Mouse (Mus musculus) intestine, postnatal 0 days (tissue): ENCODE data around the gene Pced1b. TPM values are rescaled to one million over a fixed set of nuclear protein-coding genes. Genes with fewer than 3 reads are reported as not detected.

Source experiments
- ATAC-seq: fragments of 200-750 bp; cut with Nextera tagmentation; 2 replicates; pipeline ENCODE4 v1.8.0; 2017; ENCODE audit warnings: mild to moderate bottlenecking, moderate TSS enrichment, moderate library complexity
- H3K27ac ChIP-seq: fragments of 300-500 bp; sonication (generic); 2 replicates; pipeline ENCODE4 v1.5.1; 2014; ENCODE audit warnings: mild to moderate bottlenecking, low read depth, low read length, moderate library complexity
- H3K27me3 ChIP-seq: fragments of 300-500 bp; sonication (generic); replicated peaks from 2 replicates; pipeline ENCODE4 v1.6.1; 2014; ENCODE audit warnings: low read length, mixed read lengths; ENCODE audit not compliant: control insufficient read depth, insufficient read depth
- H3K36me3 ChIP-seq: fragments of 300-500 bp; sonication (generic); 2 replicates; pipeline ENCODE4 v1.6.1; 2014; ENCODE audit warnings: mild to moderate bottlenecking, moderate library complexity; ENCODE audit not compliant: control insufficient read depth, insufficient read depth
- H3K4me1 ChIP-seq: fragments of 300-500 bp; sonication (generic); replicated peaks from 2 replicates; pipeline ENCODE4 v1.6.1; 2014; ENCODE audit warnings: antibody characterized with exemption, low read length, mixed read lengths; ENCODE audit not compliant: control insufficient read depth, insufficient read depth
- H3K4me2 ChIP-seq: fragments of 300-500 bp; sonication (generic); replicated peaks from 2 replicates; pipeline ENCODE4 v1.6.1; 2014; ENCODE audit warnings: low read depth, mild to moderate bottlenecking, moderate library complexity
- H3K4me3 ChIP-seq: fragments of 300-500 bp; sonication (generic); 2 replicates; pipeline ENCODE4 v1.5.1; 2014; ENCODE audit warnings: low read depth, low read length
- H3K9ac ChIP-seq: fragments of 300-500 bp; sonication (generic); 2 replicates; pipeline ENCODE4 v1.6.1; 2014; ENCODE audit warnings: mild to moderate bottlenecking, low read depth, low read length
- H3K9me3 ChIP-seq: fragments of 300-500 bp; sonication (generic); 2 replicates; pipeline ENCODE4 v1.6.1; 2016; ENCODE audit warnings: mixed run types; ENCODE audit not compliant: control insufficient read depth
- CTCF ChIP-seq: sonication (generic); IDR thresholded peaks from 2 replicates; pipeline ENCODE4 v1.5.1; 2016; ENCODE audit warnings: low read depth, mild to moderate bottlenecking, control low read depth, antibody characterized with exemption, moderate library complexity
- WGBS: fragments of 180-500 bp; shearing (Covaris S2); extraction: QIAGEN DNeasy Blood & Tissue Kit; methylation state at CpG from one replicate; pipeline ENCODE4 v1.1.7; 2014; 5-methylcytosine and 5-hydroxymethylcytosine counted together
- polyA plus RNA-seq: library from polyadenylated mRNA; unstranded; fragments of >200 nt; fragmentation: Nextera tagmentation; extraction: Ambion mirVana; gene quantifications from 2 replicates; pipeline ENCODE4 v1.2.1, GENCODE M21; 2015

Gene Pced1b
- polyA plus RNA-seq, 1 experiment from 2014 or later: 1.6 TPM

- H3K4me2 ChIP-seq: no peak overlapping the region
- 85% methylated on average over 3 of the region's 3 CpGs for WGBS
- H3K27ac ChIP-seq: no peak overlapping the region
- H3K9me3 ChIP-seq: no peaks in the 10 kb centered on the region
- H3K4me1 ChIP-seq: no peaks in the 10 kb centered on the region
- no peaks in the 10 kb centered on the region for H3K27me3 ChIP-seq
- no peaks in the 10 kb centered on the region for H3K36me3 ChIP-seq
- no peak overlapping the region for H3K4me3 ChIP-seq
- no peak overlapping the region for H3K9ac ChIP-seq
- no peak for ATAC-seq
- TF ChIP-seq CTCF: no peak
Observed at GRCm38 (mm10) chr15:97255800-97256199, 8.9 kb downstream of the Pced1b start.

GRCm38 (mm10) chr15:97256411-97256810, 9.5 kb downstream of the Pced1b start:
- no peak overlapping the region for H3K4me3 ChIP-seq
- H3K4me2 ChIP-seq: no peak overlapping the region
- no peaks in the 10 kb centered on the region for H3K9me3 ChIP-seq
- H3K27ac ChIP-seq: no peak overlapping the region
- no peaks in the 10 kb centered on the region for H3K36me3 ChIP-seq
- ATAC-seq: no peak
- WGBS: 91% methylated on average over 11 of the region's 11 CpGs
- no peaks in the 10 kb centered on the region for H3K4me1 ChIP-seq
- H3K9ac ChIP-seq: no peak overlapping the region
- no peaks in the 10 kb centered on the region for H3K27me3 ChIP-seq
- no peak for TF ChIP-seq CTCF

- no peak for ATAC-seq
- Histone ChIP-seq H3K36me3 (no peaks in the 10 kb centered on the region), H3K4me3 (no peak overlapping the region), H3K4me1 (no peaks in the 10 kb centered on the region), H3K4me2 (no peak overlapping the region), H3K9me3 (no peaks in the 10 kb centered on the region), H3K27me3 (no peaks in the 10 kb centered on the region), H3K9ac (no peak overlapping the region), H3K27ac (no peak overlapping the region)
- WGBS: 61% methylated on average over 8 of the region's 8 CpGs
- no peak for TF ChIP-seq CTCF
Observed at GRCm38 (mm10) chr15:97257206-97257775, 10.4 kb downstream of the Pced1b start.

- Histone ChIP-seq H3K9me3 (no peaks in the 10 kb centered on the region), H3K36me3 (no peaks in the 10 kb centered on the region), H3K4me2 (no peak overlapping the region), H3K9ac (no peak overlapping the region), H3K27me3 (no peaks in the 10 kb centered on the region), H3K27ac (no peak overlapping the region), H3K4me3 (no peak overlapping the region), H3K4me1 (no peaks in the 10 kb centered on the region)
- ATAC-seq: no peak
- no peak for TF ChIP-seq CTCF
- WGBS: 86% methylated on average over 17 of the region's 17 CpGs
Observed at GRCm38 (mm10) chr15:97258483-97259230, 11.8 kb downstream of the Pced1b start.

GRCm38 (mm10) chr15:97259300-97259699, 12.4 kb downstream of the Pced1b start:
- no peaks in the 10 kb centered on the region for H3K36me3 ChIP-seq
- ATAC-seq: no peak
- no peak overlapping the region for H3K9ac ChIP-seq
- WGBS: 80% methylated on average over 8 of the region's 8 CpGs
- H3K4me2 ChIP-seq: no peak overlapping the region
- no peaks in the 10 kb centered on the region for H3K27me3 ChIP-seq
- no peak overlapping the region for H3K4me3 ChIP-seq
- TF ChIP-seq CTCF: no peak
- no peaks in the 10 kb centered on the region for H3K4me1 ChIP-seq
- no peaks in the 10 kb centered on the region for H3K9me3 ChIP-seq
- H3K27ac ChIP-seq: no peak overlapping the region

GRCm38 (mm10) chr15:97259968-97260597, 13.2 kb downstream of the Pced1b start:
- WGBS: 70% methylated on average over 11 of the region's 11 CpGs
- Histone ChIP-seq H3K9ac (no peak overlapping the region), H3K27ac (no peak overlapping the region), H3K4me1 (no peaks in the 10 kb centered on the region), H3K27me3 (no peaks in the 10 kb centered on the region), H3K36me3 (no peaks in the 10 kb centered on the region), H3K4me2 (no peak overlapping the region), H3K9me3 (no peaks in the 10 kb centered on the region), H3K4me3 (no peak overlapping the region)
- TF ChIP-seq CTCF: no peak
- ATAC-seq: no peak
